Mouse (Mus musculus) lung, embryonic 14.5 days (tissue): ENCODE measurements at regions not wholly inside any gene's neighbourhood (a gene's known extent, or its start where the extent isn't known, plus 50 kb on each side); places are given as distances from the start of the nearest gene placed in this dataset.

Source experiments
- ATAC-seq: fragments of 200-750 bp; cut with Nextera tagmentation; 2 replicates; pipeline ENCODE4 v1.8.0; 2017; ENCODE audit warnings: mild to moderate bottlenecking, moderate TSS enrichment, moderate library complexity; ENCODE audit not compliant: insufficient read depth
- DNase-seq: peaks from one replicate; pipeline ENCODE4 v3.0.0-alpha.2; 2015
- H3K27ac ChIP-seq: fragments of 300-500 bp; sonication (generic); 2 replicates; pipeline ENCODE4 v1.5.1; 2014; ENCODE audit warnings: low read depth, mild to moderate bottlenecking, moderate library complexity
- H3K27me3 ChIP-seq: fragments of 300-500 bp; sonication (generic); 2 replicates; pipeline ENCODE4 v1.6.1; 2014; ENCODE audit warnings: low read length, control low read depth; ENCODE audit not compliant: insufficient read depth
- H3K36me3 ChIP-seq: fragments of 300-500 bp; sonication (generic); 2 replicates; pipeline ENCODE4 v1.6.1; 2014; ENCODE audit warnings: control low read depth; ENCODE audit not compliant: insufficient read depth
- H3K4me1 ChIP-seq: fragments of 300-500 bp; sonication (generic); 2 replicates; pipeline ENCODE4 v1.6.1; 2014; ENCODE audit warnings: antibody characterized with exemption, control low read depth; ENCODE audit not compliant: insufficient read depth
- H3K4me2 ChIP-seq: fragments of 300-500 bp; sonication (generic); 2 replicates; pipeline ENCODE4 v1.6.1; 2014; ENCODE audit warnings: mild to moderate bottlenecking
- H3K4me3 ChIP-seq: fragments of 300-500 bp; sonication (generic); 2 replicates; pipeline ENCODE4 v1.5.1; 2014; ENCODE audit warnings: low read depth, low read length
- H3K9ac ChIP-seq: fragments of 300-500 bp; sonication (generic); 2 replicates; pipeline ENCODE4 v1.6.1; 2014
- H3K9me3 ChIP-seq: fragments of 300-500 bp; sonication (generic); 2 replicates; pipeline ENCODE4 v1.6.1; 2016; ENCODE audit warnings: low read depth, low read length, control low read depth
- CTCF ChIP-seq: IDR thresholded peaks from 2 replicates; pipeline ENCODE4 v1.5.1; 2016; ENCODE audit warnings: antibody characterized with exemption, low read depth
- WGBS: fragments of 180-500 bp; shearing (Covaris S2); extraction: QIAGEN DNeasy Blood & Tissue Kit; methylation state at CpG from one replicate; pipeline ENCODE4 v1.1.7; 2014; 5-methylcytosine and 5-hydroxymethylcytosine counted together

DNA sequence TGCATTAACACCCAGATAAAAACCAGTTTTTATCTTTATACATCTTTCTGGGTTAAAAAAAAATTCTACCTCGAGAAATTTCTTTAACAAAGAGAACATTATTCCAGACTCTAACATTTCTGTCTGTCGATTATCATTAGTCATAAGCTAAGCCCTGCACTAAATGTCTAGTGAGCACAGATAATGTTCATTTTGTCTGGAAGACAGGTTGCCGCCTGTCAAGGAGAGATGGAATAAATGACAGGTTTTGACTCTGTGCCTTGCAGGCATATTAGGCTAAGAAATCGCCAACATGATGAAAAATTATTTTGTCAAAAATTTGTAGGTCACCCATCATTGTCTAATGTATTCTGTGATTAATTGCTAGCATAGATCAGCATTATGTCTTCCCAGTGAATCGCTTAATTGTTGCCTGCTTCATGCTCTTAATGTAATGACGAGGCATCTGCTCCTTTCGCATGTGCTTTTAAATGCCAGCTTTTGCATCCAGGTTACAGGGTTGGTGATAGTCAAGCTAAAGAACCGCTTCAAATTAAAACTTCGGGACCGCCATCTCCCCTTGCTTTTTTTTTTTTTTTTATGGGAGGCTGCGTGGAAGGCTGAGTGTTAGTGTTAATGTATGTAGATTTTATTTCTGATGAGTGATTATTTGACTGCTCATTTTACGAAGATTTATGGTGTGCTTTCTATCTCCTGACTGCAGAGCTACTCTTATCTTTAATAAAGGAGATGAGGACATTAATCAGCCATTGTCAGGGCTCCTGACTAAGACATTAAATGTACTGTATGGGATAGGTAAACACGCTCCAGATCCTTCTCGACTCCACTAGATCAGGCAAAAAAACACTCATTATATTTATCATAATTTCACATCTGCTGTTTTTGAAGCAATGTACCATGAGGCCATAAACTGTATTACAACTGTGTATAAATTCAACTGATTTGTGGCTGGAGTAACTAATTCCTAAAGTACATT, 135.9 kb upstream of the Meis2 start:
- DNase-seq (no peak), ATAC-seq (no peak)
- Histone ChIP-seq H3K4me1 (no peaks in the 10 kb centered on the region), H3K36me3 (no peaks in the 10 kb centered on the region), H3K9me3 (no peaks in the 10 kb centered on the region), H3K27ac (no peak overlapping the region), H3K4me2 (no peak overlapping the region), H3K4me3 (no peak overlapping the region), H3K9ac (no peak overlapping the region), H3K27me3 (no peaks in the 10 kb centered on the region)
- no peak for TF ChIP-seq CTCF
- 52% methylated on average over 14 of the region's 14 CpGs for WGBS

DNA sequence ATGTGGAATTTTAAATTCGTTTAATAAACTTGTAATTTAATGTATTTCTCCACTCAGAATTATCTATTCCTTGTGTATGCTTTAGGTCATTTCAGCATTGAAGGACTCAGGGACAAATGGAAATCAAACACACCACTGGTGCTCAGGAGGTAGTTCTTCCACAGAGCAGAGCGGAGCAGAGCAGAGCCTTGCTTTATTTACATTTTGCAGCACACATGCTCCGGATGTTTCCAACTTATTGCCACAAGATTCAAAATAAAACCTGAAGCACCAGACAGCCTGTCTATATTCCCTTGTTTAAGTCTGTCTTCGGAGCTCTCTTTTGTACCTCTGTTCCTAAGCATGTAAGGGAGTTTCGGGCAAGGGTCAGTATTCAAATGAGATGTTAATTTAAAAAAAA, 135.2 kb upstream of the Meis2 start:
- DNase-seq (no peak), ATAC-seq (no peak)
- no peaks in the 10 kb centered on the region for H3K4me1 ChIP-seq
- 38% methylated on average over 5 of the region's 5 CpGs for WGBS
- TF ChIP-seq CTCF = no peak
- H3K9me3 ChIP-seq = no peaks in the 10 kb centered on the region
- H3K4me3 ChIP-seq = no peak overlapping the region
- no peak overlapping the region for H3K4me2 ChIP-seq
- H3K27ac ChIP-seq = no peak overlapping the region
- H3K9ac ChIP-seq = no peak overlapping the region
- no peaks in the 10 kb centered on the region for H3K36me3 ChIP-seq
- no peaks in the 10 kb centered on the region for H3K27me3 ChIP-seq

DNA sequence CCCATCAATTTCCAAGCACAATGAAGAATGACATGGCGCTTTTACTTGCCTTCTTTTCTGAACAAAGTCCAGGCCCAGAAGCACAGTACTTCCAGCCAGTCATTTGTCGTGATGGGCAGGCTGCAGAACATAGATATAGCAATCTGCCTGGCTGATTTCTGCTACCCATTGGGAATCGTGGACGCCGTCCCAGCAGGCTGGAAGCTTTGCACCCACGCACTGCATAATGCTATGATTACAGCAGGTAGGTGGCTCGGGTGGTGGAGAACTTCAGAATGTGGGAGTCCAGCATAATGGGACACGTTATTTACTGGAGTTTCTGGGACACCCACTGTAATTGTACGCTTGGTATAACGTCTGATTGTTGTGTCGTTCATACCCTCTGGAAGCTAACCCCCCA, 116.2 kb upstream of the Meis2 start:
- Histone ChIP-seq H3K4me1 (no peaks in the 10 kb centered on the region), H3K4me2 (no peak overlapping the region), H3K4me3 (no peak overlapping the region), H3K36me3 (no peaks in the 10 kb centered on the region), H3K27me3 (no peaks in the 10 kb centered on the region), H3K9ac (no peak overlapping the region), H3K27ac (no peak overlapping the region), H3K9me3 (no peaks in the 10 kb centered on the region)
- no peak for ATAC-seq
- 87% methylated on average over 11 of the region's 11 CpGs for WGBS
- no peak for DNase-seq
- no peak for TF ChIP-seq CTCF

DNA sequence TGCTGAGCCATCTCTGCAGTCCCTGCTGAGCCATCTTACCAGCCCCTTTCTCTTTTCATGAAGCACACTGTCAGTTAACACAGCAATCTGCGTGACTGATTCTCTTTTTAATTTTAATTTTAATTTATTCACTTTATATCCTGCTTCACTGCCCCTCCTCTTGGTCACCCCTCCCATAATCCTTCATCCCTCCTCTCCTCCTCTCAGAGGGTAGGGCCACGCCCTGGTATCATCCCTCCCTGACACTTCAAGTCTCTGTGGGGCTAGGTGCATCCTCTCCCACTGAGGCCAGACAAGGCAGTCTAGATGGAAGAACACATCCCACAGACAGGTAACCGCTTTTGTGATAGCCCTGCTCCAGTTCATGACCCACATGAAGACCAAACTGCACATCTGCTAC, 111.5 kb upstream of the Meis2 start:
- no peak overlapping the region for H3K27ac ChIP-seq
- ATAC-seq (no peak), DNase-seq (no peak)
- H3K4me1 ChIP-seq = no peaks in the 10 kb centered on the region
- no peak overlapping the region for H3K9ac ChIP-seq
- H3K36me3 ChIP-seq = no peaks in the 10 kb centered on the region
- H3K9me3 ChIP-seq = no peaks in the 10 kb centered on the region
- H3K27me3 ChIP-seq = no peaks in the 10 kb centered on the region
- no peak overlapping the region for H3K4me3 ChIP-seq
- WGBS = 72% methylated on average over 3 of the region's 3 CpGs
- H3K4me2 ChIP-seq = no peak overlapping the region
- no peak for TF ChIP-seq CTCF

DNA sequence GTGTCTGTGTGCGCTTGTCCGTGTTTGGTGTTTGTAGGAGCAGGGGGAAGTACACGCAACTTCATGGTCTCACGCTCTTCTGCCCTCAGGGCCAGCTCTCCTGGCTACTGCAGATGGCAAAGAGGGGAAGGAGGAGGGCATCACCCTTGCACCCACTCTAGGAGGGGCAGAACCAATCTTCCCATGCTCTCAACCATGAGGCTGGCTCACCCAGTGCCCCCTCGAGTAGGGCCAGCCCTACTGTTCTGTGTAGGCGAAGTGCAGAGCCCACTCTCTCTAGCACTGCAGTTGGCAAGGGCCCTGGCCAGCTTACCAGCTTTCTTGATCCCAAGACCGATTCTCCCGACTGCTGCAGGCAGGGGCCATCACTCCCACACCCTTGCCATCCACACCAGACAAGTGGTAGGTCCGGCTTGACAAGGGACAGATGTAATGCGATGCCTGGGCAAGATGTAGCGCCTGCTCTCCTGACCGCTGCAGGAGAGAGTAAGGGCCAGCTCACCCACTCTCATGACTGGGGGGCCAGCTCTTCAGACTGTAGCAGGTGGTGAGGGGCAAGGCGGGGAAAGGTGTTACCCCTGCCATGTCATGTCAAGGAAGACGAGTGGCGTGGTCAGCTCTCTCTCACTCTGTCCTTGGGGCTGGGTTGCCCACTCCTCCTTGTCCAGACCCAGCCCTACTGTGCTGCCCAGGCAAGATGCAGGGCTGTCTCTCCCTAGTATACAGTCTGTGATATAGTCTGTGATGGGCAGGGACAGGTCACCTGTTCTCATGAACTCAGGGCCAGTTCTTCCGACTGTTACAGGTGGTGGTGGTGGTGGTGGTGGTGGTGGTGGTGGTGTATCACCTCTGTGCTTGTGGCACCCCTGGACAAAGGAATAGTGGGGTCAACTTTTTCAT, 100.5 kb upstream of the Meis2 start:
- TF ChIP-seq CTCF = no peak
- WGBS = 82% methylated on average over 16 of the region's 16 CpGs
- Histone ChIP-seq H3K4me1 (no peaks in the 10 kb centered on the region), H3K27me3 (no peaks in the 10 kb centered on the region), H3K27ac (no peak overlapping the region), H3K36me3 (no peaks in the 10 kb centered on the region), H3K9ac (no peak overlapping the region), H3K4me2 (no peak overlapping the region), H3K9me3 (no peaks in the 10 kb centered on the region), H3K4me3 (no peak overlapping the region)
- DNase-seq = no peak
- ATAC-seq = no peak
